Mouse (Mus musculus) olfactory bulb, adult 2 months (tissue): ENCODE results near the gene Nfasc. TPM values are rescaled to one million over a fixed set of nuclear protein-coding genes. Genes with fewer than 3 reads are reported as not detected.

Experiments
- H3K27ac ChIP-seq: fragments of 200-500 bp; 2 replicates; pipeline ENCODE4 v1.5.1; 2012; ENCODE audit warnings: low read depth, low read length; ENCODE audit not compliant: insufficient read depth
- H3K4me1 ChIP-seq: fragments of 200-500 bp; 2 replicates; pipeline ENCODE4 v1.6.1; 2012; ENCODE audit warnings: low read length; ENCODE audit not compliant: control insufficient read depth, insufficient read depth
- H3K4me3 ChIP-seq: fragments of 200-500 bp; 2 replicates; pipeline ENCODE4 v1.5.1; 2012; ENCODE audit warnings: mild to moderate bottlenecking, low read depth, low read length, moderate library complexity; ENCODE audit not compliant: insufficient read depth
- CTCF ChIP-seq: fragments of 200-500 bp; IDR thresholded peaks from 2 replicates; pipeline ENCODE4 v1.5.1; 2012; ENCODE audit warnings: low read depth, mild to moderate bottlenecking, low read length, moderate library complexity; ENCODE audit not compliant: insufficient read depth
- POLR2A ChIP-seq: fragments of 200-500 bp; IDR thresholded peaks from 2 replicates; pipeline ENCODE4 v1.6.1; 2012; ENCODE audit warnings: mild to moderate bottlenecking, low read depth, low read length, moderate library complexity; ENCODE audit not compliant: insufficient read depth
- WGBS: fragments of 180-500 bp; shearing (Covaris S2); methylation state at CpG from one replicate; pipeline ENCODE4 v1.1.7; 2018; 5-methylcytosine and 5-hydroxymethylcytosine counted together
- polyA plus RNA-seq: library from polyadenylated mRNA; stranded (reverse); fragments of >200 nt; gene quantifications from 2 replicates; pipeline ENCODE4 v1.2.4, GENCODE M21; 2012; ENCODE audit warnings: low replicate concordance; ENCODE audit not compliant: missing spikeins, insufficient read depth, insufficient read length

Nfasc gene
- polyA plus RNA-seq, 1 experiment = 87.2 TPM

DNA sequence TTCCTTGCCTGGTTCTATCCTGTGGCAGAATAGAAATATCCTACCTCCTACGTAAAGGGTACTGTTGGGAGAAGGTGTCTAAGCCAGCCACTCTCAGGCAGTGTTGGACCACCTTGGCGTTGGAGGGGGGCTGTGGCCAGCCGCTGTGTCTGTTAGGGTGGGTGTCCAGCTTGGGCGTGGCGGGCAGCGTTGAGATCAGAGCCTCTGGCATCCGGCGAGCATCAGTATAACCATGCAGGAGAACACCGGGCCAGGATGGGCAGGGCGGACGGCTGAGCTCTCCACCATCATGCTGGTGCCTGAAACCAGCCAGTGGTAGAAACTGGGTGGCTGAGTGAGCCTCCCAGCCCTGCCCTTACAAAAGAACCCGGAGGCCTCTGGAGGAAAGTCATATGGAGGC is 226.3 kb downstream of the Nfasc start:
- H3K4me1 ChIP-seq = peaks cover 5% of the 10 kb centered on the region; the same call in 1 of the 2 replicates
- no peak overlapping the region for H3K27ac ChIP-seq
- 92% methylated on average over 12 of the region's 12 CpGs for WGBS
- no peak for TF ChIP-seq POLR2A
- TF ChIP-seq CTCF = no peak
- no peak overlapping the region for H3K4me3 ChIP-seq

Other genes starting within 250 kb of the Nfasc start
- not detected in 2 replicates for gene Tmem81, start 235.6 kb downstream of the Nfasc start, polyA plus RNA-seq
- not detected in 2 replicates for gene Cntn2, start 198.5 kb downstream of the Nfasc start, polyA plus RNA-seq
- gene Lrrn2, start 138.5 kb upstream of the Nfasc start, polyA plus RNA-seq = not detected in 2 replicates